Mouse (Mus musculus): Measurements from ENCODE around the gene Plcz1. TPM values are rescaled to one million over a fixed set of nuclear protein-coding genes. Genes with fewer than 3 reads are reported as not detected.

Plcz1 gene
- polyA plus RNA-seq (2015; fragmentation: Nextera tagmentation; extraction: Ambion mirVana): not detected in 2 replicates

DNA sequence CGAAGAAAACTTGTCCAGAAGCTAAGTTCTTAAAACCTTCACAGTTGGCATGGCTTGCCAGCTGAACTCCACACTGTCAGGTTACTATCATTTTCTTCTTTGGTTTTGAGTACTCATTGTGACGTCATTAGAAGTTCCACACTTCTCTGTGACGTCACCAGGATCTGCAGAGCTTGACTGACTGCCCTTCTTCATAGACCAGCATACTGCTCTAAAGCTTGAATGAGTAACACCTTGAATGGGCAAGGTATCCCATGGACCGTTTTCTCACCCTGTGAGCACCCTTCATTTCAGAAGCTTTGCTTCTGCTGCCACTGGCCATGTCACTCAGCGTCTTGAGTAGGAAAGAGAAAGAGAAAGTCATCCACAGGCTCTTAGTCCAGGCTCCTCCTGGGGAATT is at the start of gene Plcz1:
Gene Plcz1, minus strand, starts transcription at position 101 of the 400 bp plus-strand sequence.

GRCm38 (mm10) chr6:140040952-140041351 is 305 bp downstream of the Plcz1 start, which contains the start of gene Capza3:
Capza3 (plus strand) TSS chr6:140041252.

Other genes with a start within 250 kb of the Plcz1 start
- gene Capza3, start 205 bp downstream of the Plcz1 start, polyA plus RNA-seq (2015; fragmentation: Nextera tagmentation; extraction: Ambion mirVana): not detected in 2 replicates

All from spleen, postnatal 0 days (tissue).